Mouse (Mus musculus): Measurements from ENCODE around the gene Rnf44. TPM values are rescaled to one million over a fixed set of nuclear protein-coding genes. Genes with fewer than 3 reads are reported as not detected.
A peak's percentile ranks its signal among the peaks of the same experiment; 100 is the strongest.

Gene Rnf44
- polyA plus RNA-seq, 1 experiment from 2014 or later = 102 TPM

DNA sequence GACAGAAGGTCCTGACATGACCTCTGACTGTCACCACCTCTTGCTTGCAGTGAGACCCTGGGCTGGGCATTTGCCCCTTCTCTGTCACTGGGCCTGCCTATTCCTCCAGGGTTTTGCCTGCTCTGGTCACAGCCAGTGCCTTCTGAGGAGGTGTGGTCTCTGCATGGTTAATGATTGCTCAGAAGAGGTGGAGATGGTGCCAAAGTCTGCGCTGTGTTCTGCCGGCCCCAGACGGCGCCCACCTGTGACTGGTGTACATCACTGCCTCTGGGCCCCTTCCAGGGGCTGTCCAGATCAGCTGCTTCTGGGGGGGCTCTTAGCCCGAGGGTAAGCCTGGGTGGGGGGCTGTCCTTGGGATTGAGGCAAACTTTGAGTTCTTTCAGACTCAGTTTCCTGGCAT, 7.5 kb upstream of the Rnf44 start, which contains the start of gene Cdhr2:
Cdhr2 (plus strand) TSS at position 219 of the 400 bp plus-strand sequence.
- Histone ChIP-seq H3K36me3 (replicated peaks) (no peaks in the 10 kb centered on the region), H3K27ac (no peak within 1 kb of the TSS), H3K4me3 (replicated peaks) (no peak within 1 kb of the TSS), H3K27me3 (no peaks in the 10 kb centered on the region), H3K9ac (no peak within 1 kb of the TSS), H3K9me3 (no peaks in the 10 kb centered on the region), H3K4me2 (no peak within 1 kb of the TSS), H3K4me1 (no peaks in the 10 kb centered on the region)
- 79% methylated on average over 5 of the region's 5 CpGs for WGBS
- no peak for ATAC-seq (ENCODE audit: low FRiP score)

DNA sequence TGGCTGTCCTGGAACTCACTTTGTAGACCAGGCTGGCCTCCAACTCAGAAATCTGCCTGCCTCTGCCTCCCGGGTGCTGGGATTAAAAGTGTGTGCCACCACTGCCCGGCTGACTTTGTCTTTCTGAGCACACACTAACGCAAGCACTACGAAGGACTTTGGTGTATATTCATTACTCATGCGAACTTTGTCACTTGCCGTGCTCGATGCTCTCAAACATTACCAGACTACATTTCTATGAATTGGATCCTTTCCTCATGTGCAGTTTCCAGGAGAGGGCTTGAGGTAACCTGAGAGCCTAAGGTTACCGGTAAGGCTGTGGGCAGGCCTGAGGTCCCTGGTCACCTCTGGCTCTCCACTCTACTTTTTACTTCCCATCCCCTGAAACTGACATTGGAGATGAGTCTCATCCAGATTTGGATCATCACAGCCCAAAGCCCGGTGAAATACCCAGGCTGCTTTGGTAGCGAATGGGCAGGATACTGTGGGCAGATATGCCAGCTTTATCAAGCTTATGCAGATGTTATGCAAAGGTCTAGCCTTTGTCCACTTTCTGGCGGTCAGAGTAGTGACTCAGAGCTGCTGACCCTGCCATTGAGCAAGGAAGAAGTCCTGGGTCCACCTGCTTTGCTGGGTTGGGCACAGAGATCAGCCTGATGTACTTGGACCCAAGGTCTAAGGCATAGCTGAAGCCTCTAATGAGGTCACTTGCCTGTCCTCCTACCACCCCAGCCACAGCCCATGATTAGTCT, 1.9 kb upstream of the Rnf44 start:
- Histone ChIP-seq H3K27ac (no peak overlapping the region), H3K4me2 (no peak overlapping the region), H3K36me3 (replicated peaks) (no peaks in the 10 kb centered on the region), H3K27me3 (0 out of 2 replicates have a peak, but pooled peaks cover 4% of the 10 kb centered on the region), H3K4me3 (replicated peaks) (no peak overlapping the region), H3K4me1 (peaks cover 20% of the 10 kb centered on the region), H3K9me3 (no peaks in the 10 kb centered on the region), H3K9ac (no peak overlapping the region)
- 91% methylated on average over 11 of the region's 11 CpGs for WGBS
- no peak for ATAC-seq (ENCODE audit: low FRiP score)

DNA sequence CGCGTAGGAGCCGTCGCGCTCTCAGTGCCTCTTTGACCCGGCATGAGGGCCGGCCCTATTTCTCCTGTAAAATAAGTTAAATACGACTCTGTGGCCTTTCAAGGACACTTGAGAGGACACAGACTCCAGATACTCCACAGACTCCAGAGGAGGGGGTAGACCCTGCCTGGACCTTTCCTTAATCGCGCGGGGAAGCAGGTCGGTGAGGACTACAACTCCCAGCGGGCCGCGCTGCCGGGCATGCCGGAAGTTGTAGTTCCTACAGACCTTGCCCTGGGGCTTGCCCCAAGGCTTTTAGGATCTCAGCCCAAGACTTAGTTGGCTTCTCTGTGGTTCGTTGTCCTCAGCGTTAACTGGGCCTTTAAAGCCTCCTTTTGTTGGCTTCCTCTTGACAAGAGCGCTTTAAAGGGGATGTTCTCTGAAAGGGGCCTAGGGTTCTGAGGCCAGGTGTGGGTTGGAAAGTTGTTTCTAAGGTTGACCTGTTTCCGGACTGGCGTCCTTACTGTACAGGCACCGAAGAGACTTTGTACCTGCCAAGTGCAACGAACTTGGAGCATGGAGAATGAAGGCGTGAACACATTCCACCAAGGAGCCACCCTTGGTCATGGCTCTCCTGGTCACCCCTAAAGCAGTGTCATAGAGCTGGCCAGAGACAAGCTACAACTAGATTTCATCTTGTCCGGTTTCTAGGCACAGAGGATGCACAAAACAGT, 797 bp upstream of the Rnf44 start:
- Histone ChIP-seq H3K4me1 (peaks cover 20% of the 10 kb centered on the region), H3K27me3 (0 out of 2 replicates have a peak, but pooled peaks cover 4% of the 10 kb centered on the region), H3K9me3 (no peaks in the 10 kb centered on the region), H3K4me3 (replicated peaks) (peak overlapping the region; percentile 97), H3K9ac (peak overlapping the region; percentile 59), H3K36me3 (replicated peaks) (no peaks in the 10 kb centered on the region), H3K27ac (peak overlapping the region; percentile 91), H3K4me2 (peak overlapping the region; percentile 80)
- WGBS = 18% methylated on average over 26 of the region's 26 CpGs
- peak; percentile 85 for ATAC-seq (ENCODE audit: low FRiP score)

DNA sequence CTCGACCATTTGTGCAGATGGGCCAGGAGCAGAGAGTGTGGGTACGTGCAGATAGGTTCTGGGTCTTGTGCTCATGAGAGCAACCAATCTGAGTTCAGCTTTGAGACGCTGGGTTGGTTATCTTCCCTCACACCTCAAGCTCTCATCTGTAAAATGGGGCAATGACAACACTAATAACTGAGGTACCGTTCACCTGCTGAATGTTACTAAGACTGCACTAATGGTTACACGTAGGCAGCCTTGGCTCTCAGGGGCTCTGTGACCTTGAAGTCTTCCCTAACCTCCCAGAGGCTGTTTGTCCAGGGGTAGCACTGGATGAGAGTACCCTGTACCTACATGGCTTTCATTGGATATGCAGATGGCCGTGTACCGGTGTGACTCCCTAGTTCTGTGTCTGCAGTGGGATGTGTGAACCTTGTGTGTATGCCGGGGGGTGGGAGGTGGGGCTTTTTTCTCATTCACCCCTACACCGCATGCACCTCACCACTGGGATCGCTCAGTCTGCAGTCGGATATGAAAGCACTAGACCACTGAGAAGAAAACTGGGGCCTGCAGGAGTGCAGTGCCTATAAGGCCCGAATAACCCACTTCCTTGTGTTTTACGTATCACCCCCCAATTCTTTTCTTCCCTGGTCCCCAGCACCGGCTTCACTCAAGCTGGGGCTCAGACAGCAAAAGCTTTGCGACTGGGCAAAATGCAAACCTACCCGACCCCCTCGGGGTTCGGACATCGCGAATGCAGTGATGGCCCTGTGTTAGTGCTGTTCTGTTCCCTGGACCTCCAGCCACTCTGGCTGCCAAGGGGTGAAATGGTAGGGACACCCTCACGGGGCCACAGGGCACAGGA, 773 bp downstream of the Rnf44 start:
- H3K27me3 ChIP-seq = 0 out of 2 replicates have a peak, but pooled peaks cover 4% of the 10 kb centered on the region
- H3K9ac ChIP-seq = peak overlapping the region; percentile 95
- H3K27ac ChIP-seq = peak overlapping the region; percentile 91
- H3K4me2 ChIP-seq = peak overlapping the region; percentile 80
- WGBS = 15% methylated on average over 21 of the region's 21 CpGs
- H3K36me3 ChIP-seq (replicated peaks) = no peaks in the 10 kb centered on the region
- peaks cover 28% of the 10 kb centered on the region for H3K4me1 ChIP-seq
- no peaks in the 10 kb centered on the region for H3K9me3 ChIP-seq
- peak overlapping the region; percentile 97 for H3K4me3 ChIP-seq (replicated peaks)
- ATAC-seq (ENCODE audit: low FRiP score) = no peak

DNA sequence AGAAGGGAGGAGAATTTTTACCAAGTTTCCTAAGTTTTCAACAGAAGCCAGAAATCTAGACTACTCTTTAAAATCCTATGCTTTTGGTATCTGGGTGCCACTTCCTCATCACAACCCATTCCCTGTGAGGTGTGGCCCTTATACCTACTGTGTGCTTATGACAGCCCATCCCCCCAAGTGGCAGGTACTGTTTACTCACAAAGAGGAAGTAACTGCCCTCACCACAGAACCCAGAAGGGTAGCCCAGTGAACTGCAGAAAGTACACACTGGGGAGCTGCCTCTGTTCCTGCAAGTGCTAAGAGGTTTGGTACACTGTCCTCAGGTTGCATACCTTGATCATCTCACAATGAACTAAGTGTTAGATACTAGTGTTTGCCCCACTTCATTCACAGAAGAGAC, 2.0 kb downstream of the Rnf44 start:
- H3K4me3 ChIP-seq (replicated peaks) = peak overlapping the region; percentile 97
- H3K9me3 ChIP-seq = no peaks in the 10 kb centered on the region
- no peak overlapping the region for H3K27ac ChIP-seq
- H3K27me3 ChIP-seq = 0 out of 2 replicates have a peak, but pooled peaks cover 4% of the 10 kb centered on the region
- no peak overlapping the region for H3K9ac ChIP-seq
- H3K36me3 ChIP-seq (replicated peaks) = no peaks in the 10 kb centered on the region
- peak overlapping the region; percentile 80; the same call in 1 of the 2 replicates for H3K4me2 ChIP-seq
- no peak for ATAC-seq (ENCODE audit: low FRiP score)
- H3K4me1 ChIP-seq = peaks cover 28% of the 10 kb centered on the region

DNA sequence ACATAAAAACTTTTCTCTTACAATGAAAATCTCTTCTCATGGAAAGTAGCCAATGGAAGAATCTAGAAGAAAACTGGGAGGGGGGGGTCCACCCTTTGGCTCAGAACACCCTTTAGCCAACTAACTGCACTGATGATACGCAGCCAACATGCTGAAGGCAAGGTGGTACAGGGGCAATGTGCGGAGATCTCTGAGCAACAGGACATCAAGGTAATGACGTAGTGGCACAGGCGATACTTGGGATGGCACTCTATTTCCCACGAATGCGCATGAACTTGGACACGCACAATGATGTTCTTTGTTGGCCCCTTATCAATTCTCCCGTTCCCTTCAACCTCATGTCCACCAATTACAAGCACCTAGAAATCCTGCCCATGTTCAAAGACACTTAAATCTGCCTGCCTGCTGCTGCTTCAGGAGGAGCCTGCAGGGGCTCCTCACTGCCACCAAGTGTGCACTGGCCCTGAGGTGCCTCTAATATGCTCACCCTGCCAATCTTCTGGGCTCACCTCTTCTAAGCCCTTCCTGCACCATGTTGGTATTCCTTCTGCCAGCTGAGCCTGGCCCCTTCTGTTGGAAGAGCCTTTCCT, 3.5 kb downstream of the Rnf44 start:
- peaks cover 40% of the 10 kb centered on the region for H3K4me1 ChIP-seq
- H3K9ac ChIP-seq = 0 out of 2 replicates have a peak overlapping the region, but pooled peaks have one; percentile 21

DNA sequence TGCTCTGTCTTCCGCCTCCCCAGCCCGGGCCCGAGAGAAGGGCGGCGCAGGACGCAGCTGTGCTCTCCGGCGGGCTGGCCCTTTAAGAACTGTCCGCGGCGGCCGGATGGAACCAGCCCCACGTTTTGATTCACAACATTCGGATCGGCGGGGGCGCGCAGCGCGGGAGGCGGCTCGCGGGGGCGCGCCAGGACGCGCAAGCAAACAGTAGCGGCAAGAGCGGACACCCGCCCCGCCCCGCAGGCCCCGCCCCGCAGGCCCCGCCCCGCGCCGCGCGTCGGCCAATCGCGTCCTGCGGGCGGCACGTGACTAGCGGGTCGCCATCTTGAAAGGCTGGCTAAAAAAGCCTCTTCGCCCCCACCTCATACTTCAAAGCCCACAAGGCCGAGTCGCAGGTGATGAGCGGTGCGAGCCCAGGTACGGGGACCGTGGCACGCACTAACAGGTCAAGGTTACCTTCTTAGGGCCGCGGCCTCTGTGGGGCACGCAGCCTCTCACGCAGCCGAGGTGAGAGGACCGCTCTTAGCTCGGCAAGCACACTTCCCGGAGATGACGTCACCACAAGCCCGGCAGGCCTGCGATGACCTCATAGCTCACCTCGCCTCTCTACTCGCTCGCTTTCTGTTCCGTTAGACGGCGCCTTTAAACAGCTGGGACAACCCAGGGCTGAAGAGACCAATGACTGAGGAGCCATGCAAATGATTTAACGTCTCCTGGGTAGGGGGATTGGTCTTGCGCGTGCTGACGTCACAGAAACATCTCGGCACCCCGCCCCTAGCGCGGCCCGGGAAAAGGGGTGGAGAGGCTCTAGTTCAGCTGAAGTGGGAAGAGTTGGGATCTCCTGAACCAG, 5.9 kb downstream of the Rnf44 start:
- peaks cover 51% of the 10 kb centered on the region for H3K4me1 ChIP-seq
- peaks cover 18% of the 10 kb centered on the region for H3K36me3 ChIP-seq (replicated peaks)
- H3K27me3 ChIP-seq = no peaks in the 10 kb centered on the region
- peak overlapping the region; percentile 92 for H3K4me2 ChIP-seq
- peak; percentile 89 for ATAC-seq (ENCODE audit: low FRiP score)
- peak overlapping the region; percentile 99 for H3K27ac ChIP-seq
- H3K9me3 ChIP-seq = no peaks in the 10 kb centered on the region
- peak overlapping the region; percentile 88 for H3K4me3 ChIP-seq (replicated peaks)
- under 1% methylated on average over 82 of the region's 82 CpGs for WGBS
- peak overlapping the region; percentile 96 for H3K9ac ChIP-seq

More for the DNA sequence above, 3.5 kb downstream of the Rnf44 start:
- no peaks in the 10 kb centered on the region for H3K9me3 ChIP-seq
- no peak for ATAC-seq (ENCODE audit: low FRiP score)
- H3K27me3 ChIP-seq = no peaks in the 10 kb centered on the region
- H3K4me2 ChIP-seq = no peak overlapping the region
- no peak overlapping the region for H3K4me3 ChIP-seq (replicated peaks)
- WGBS = 92% methylated on average over 8 of the region's 8 CpGs
- no peak overlapping the region for H3K27ac ChIP-seq
- H3K36me3 ChIP-seq (replicated peaks) = no peaks in the 10 kb centered on the region

DNA sequence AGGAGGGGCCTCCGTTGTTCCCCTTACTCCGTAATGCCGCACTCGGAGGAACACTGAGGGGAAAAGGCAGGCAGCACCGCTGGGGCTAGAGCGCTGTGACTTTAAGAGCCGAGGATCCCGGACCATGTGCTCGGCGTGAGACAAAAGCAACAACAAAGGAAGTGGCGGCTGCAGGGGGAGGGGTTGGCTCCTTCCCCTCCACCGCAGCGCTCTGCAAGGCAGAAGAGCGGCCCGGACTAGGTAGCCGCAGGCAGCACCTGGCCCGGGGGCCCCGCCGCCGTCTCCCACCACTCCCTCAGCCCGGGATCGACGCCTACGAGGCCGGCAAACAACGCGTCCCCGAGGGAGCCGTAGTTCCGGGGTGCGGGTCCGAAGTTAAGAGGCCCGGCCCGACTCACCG, 6.6 kb downstream of the Rnf44 start:
- under 1% methylated on average over 35 of the region's 35 CpGs for WGBS
- H3K27me3 ChIP-seq = no peaks in the 10 kb centered on the region
- peak overlapping the region; percentile 92 for H3K4me2 ChIP-seq
- H3K27ac ChIP-seq = peak overlapping the region; percentile 99
- H3K9me3 ChIP-seq = no peaks in the 10 kb centered on the region
- peak overlapping the region; percentile 96 for H3K9ac ChIP-seq
- peaks cover 44% of the 10 kb centered on the region for H3K4me1 ChIP-seq
- peak; percentile 74 for ATAC-seq (ENCODE audit: low FRiP score)
- peaks cover 25% of the 10 kb centered on the region for H3K36me3 ChIP-seq (replicated peaks)
- H3K4me3 ChIP-seq (replicated peaks) = peak overlapping the region; percentile 88

DNA sequence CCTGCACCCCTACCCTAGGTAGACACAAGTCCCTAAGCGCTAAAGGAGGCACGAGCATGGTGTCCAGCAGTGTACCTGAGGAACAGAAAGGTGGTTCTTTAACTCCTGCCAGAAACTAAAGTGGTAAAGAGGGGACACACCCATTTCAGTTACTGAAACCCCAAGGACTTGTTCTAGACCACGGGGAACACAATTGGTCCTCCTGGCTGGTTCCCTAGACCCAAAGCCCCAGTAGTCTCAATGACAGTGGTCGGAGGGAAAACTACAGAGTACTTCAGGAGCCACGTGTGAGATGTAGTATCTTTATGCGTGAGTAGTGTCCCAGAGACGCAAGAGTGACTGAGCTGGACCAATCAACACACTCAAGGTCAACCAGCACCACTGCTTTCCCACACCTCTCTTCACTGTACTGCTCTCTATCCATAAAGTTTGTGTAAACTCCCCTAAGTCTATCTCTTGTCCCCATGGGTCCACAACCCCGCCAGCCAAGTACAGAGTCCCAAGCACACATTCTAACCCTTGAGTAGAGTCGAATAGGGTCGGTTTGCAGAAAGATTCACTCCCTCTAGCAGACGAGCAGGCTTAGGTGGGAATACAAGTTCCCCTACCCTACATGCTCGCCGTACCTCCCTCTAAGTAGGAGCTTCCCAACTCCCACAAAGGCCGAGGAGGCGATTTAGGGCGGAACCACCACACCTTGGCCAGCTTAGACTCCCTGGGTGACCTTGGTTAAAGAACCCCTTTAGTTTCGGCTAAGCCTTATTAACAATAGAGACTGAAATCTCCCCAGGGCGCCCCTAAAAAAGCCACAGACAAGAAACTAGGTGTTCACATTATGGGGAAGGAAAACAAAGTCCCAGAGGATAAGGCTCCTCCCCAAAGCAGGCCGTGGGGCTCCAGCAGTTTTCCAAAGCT, 7.3 kb downstream of the Rnf44 start:
- H3K9me3 ChIP-seq = no peaks in the 10 kb centered on the region
- H3K36me3 ChIP-seq (replicated peaks) = peaks cover 32% of the 10 kb centered on the region
- peak overlapping the region; percentile 96 for H3K9ac ChIP-seq
- peak overlapping the region; percentile 92 for H3K4me2 ChIP-seq
- ATAC-seq (ENCODE audit: low FRiP score) = no peak
- H3K27ac ChIP-seq = peak overlapping the region; percentile 99
- no peaks in the 10 kb centered on the region for H3K27me3 ChIP-seq
- H3K4me1 ChIP-seq = peaks cover 37% of the 10 kb centered on the region
- 6% methylated on average over 19 of the region's 19 CpGs for WGBS
- H3K4me3 ChIP-seq (replicated peaks) = peak overlapping the region; percentile 88

DNA sequence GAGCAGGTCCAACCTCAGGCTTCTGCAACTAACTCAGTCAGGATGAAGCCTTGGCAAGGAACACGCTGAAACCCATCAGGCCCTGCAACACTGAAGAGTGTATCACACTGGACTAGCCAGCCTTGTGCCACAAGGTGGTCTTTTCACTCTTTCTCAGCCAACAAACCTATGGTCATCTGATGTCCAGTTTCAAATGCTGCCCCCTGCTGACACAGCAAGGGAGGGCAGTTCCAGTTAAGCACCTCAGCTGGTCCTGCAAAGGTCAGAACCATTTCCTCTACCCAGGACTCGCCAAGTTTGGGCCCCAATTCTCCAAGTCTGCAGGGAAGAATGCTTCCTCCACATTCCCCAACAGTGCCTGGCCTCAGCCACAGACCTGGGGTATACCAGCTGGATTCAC, 8.5 kb downstream of the Rnf44 start:
- Histone ChIP-seq H3K9me3 (no peaks in the 10 kb centered on the region), H3K4me2 (peak overlapping the region; percentile 92), H3K27ac (no peak overlapping the region), H3K4me3 (replicated peaks) (peak overlapping the region; percentile 88), H3K9ac (peak overlapping the region; percentile 96; the same call in 1 of the 2 replicates), H3K27me3 (no peaks in the 10 kb centered on the region), H3K36me3 (replicated peaks) (peaks cover 45% of the 10 kb centered on the region), H3K4me1 (peaks cover 34% of the 10 kb centered on the region)
- ATAC-seq (ENCODE audit: low FRiP score) = no peak
- 49% methylated on average over 2 of the region's 2 CpGs for WGBS

All from forebrain, embryonic 12.5 days (tissue).